Mouse (Mus musculus) hindbrain, embryonic 14.5 days (tissue): ENCODE results near the gene Pgc. TPM values are rescaled to one million over a fixed set of nuclear protein-coding genes. Genes with fewer than 3 reads are reported as not detected.
A peak's percentile ranks its signal among the peaks of the same experiment; 100 is the strongest.

Experiments used
- ATAC-seq: fragments of 200-750 bp; cut with Nextera tagmentation; 2 replicates; pipeline ENCODE4 v1.8.0; 2017; ENCODE audit warnings: moderate number of reproducible peaks, mild to moderate bottlenecking, moderate TSS enrichment, moderate library complexity; ENCODE audit not compliant: low FRiP score
- DNase-seq: peaks from one replicate; pipeline ENCODE4 v3.0.0-alpha.2; 2015; ENCODE audit warnings: low spot score
- H3K27ac ChIP-seq: fragments of 300-500 bp; sonication (generic); 2 replicates; pipeline ENCODE4 v1.5.1; 2014; ENCODE audit warnings: mild to moderate bottlenecking, moderate library complexity
- H3K27me3 ChIP-seq: fragments of 300-500 bp; sonication (generic); 2 replicates; pipeline ENCODE4 v1.6.1; 2014; ENCODE audit warnings: mild to moderate bottlenecking, low read length, mixed read lengths; ENCODE audit not compliant: control insufficient read depth, insufficient read depth
- H3K36me3 ChIP-seq: fragments of 300-500 bp; sonication (generic); replicated peaks from 2 replicates; pipeline ENCODE4 v1.6.1; 2014; ENCODE audit not compliant: control insufficient read depth, insufficient read depth
- H3K4me1 ChIP-seq: fragments of 300-500 bp; sonication (generic); replicated peaks from 2 replicates; pipeline ENCODE4 v1.6.1; 2014; ENCODE audit warnings: antibody characterized with exemption, low read length, mixed read lengths; ENCODE audit not compliant: control insufficient read depth, insufficient read depth
- H3K4me2 ChIP-seq: fragments of 300-500 bp; sonication (generic); replicated peaks from 2 replicates; pipeline ENCODE4 v1.6.1; 2014; ENCODE audit warnings: mild to moderate bottlenecking, moderate library complexity
- H3K4me3 ChIP-seq: fragments of 300-500 bp; sonication (generic); replicated peaks from 2 replicates; pipeline ENCODE4 v1.5.1; 2014; ENCODE audit warnings: mild to moderate bottlenecking, low read length
- H3K9ac ChIP-seq: fragments of 300-500 bp; sonication (generic); 2 replicates; pipeline ENCODE4 v1.6.1; 2014
- H3K9me3 ChIP-seq: fragments of 300-500 bp; sonication (generic); 2 replicates; pipeline ENCODE4 v1.6.1; 2016; ENCODE audit warnings: low read length; ENCODE audit not compliant: control insufficient read depth
- WGBS: fragments of 180-500 bp; shearing (Covaris S2); extraction: QIAGEN DNeasy Blood & Tissue Kit; methylation state at CpG from one replicate; pipeline ENCODE4 v1.1.7; 2014; 5-methylcytosine and 5-hydroxymethylcytosine counted together
- polyA plus RNA-seq: library from polyadenylated mRNA; unstranded; fragments of >200 nt; fragmentation: Nextera tagmentation; extraction: Ambion mirVana; gene quantifications from 2 replicates; pipeline ENCODE4 v1.2.1, GENCODE M21; 2014

The Pgc gene
- polyA plus RNA-seq, 1 experiment from 2014 or later = not detected

- H3K27ac ChIP-seq = no peak overlapping the region
- ATAC-seq (no peak; the same call in 1 of the 2 replicates), DNase-seq (no peak)
- 38% methylated on average over 12 of the region's 13 CpGs for WGBS
- H3K9me3 ChIP-seq = no peaks in the 10 kb centered on the region
- H3K4me1 ChIP-seq = peaks cover 12% of the 10 kb centered on the region
- peak overlapping the region; percentile 80 for H3K4me3 ChIP-seq
- no peaks in the 10 kb centered on the region for H3K27me3 ChIP-seq
- peak overlapping the region; percentile 90 for H3K9ac ChIP-seq
- peak overlapping the region; percentile 55 for H3K4me2 ChIP-seq
- no peaks in the 10 kb centered on the region for H3K36me3 ChIP-seq
These were observed 32.8 kb upstream of the Pgc start for GRCm38 (mm10) chr17:47693671-47694441.

GRCm38 (mm10) chr17:47694442-47694502 is 32.4 kb upstream of the Pgc start, which contains the start of gene Gm21981:
Gene Gm21981 (minus strand): TSS chr17:47694455.
- DNase-seq = no peak
- H3K4me3 ChIP-seq = peak within 1 kb of the TSS; percentile 80
- H3K9me3 ChIP-seq = no peaks in the 10 kb centered on the region
- H3K9ac ChIP-seq = peak within 1 kb of the TSS; percentile 90
- H3K4me1 ChIP-seq = peaks cover 12% of the 10 kb centered on the region
- H3K4me2 ChIP-seq = peak within 1 kb of the TSS; percentile 55
- no peaks in the 10 kb centered on the region for H3K27me3 ChIP-seq
- 0% methylated on average over 3 of the region's 3 CpGs for WGBS
- H3K36me3 ChIP-seq = peaks cover 2% of the 10 kb centered on the region; the same call in 1 of the 2 replicates
- H3K27ac ChIP-seq = peak within 1 kb of the TSS; percentile 82
- no peak for ATAC-seq

- H3K36me3 ChIP-seq = peaks cover 6% of the 10 kb centered on the region
- H3K27ac ChIP-seq = peak within 1 kb of the TSS; percentile 82
- DNase-seq = peak; percentile 95
- no peaks in the 10 kb centered on the region for H3K9me3 ChIP-seq
- no peaks in the 10 kb centered on the region for H3K27me3 ChIP-seq
- under 1% methylated on average over 51 of the region's 82 CpGs for WGBS
- H3K4me1 ChIP-seq = peaks cover 8% of the 10 kb centered on the region
- ATAC-seq = peak; percentile 94
- peak within 1 kb of the TSS; percentile 55 for H3K4me2 ChIP-seq
- H3K9ac ChIP-seq = peak within 1 kb of the TSS; percentile 90
- peak within 1 kb of the TSS; percentile 80 for H3K4me3 ChIP-seq
These were observed 31.9 kb upstream of the Pgc start, which contains the start of gene Prickle4 for GRCm38 (mm10) chr17:47694503-47695336. Gene Prickle4 (minus strand): TSS chr17:47694736.

GRCm38 (mm10) chr17:47695337-47695710 is 31.3 kb upstream of the Pgc start:
- H3K36me3 ChIP-seq = peaks cover 12% of the 10 kb centered on the region
- H3K27ac ChIP-seq = peak overlapping the region; percentile 82
- H3K4me2 ChIP-seq = peak overlapping the region; percentile 55
- WGBS = under 1% methylated on average over 19 of the region's 23 CpGs
- H3K4me1 ChIP-seq = peaks cover 4% of the 10 kb centered on the region; the same call in 1 of the 2 replicates
- H3K27me3 ChIP-seq = no peaks in the 10 kb centered on the region
- no peaks in the 10 kb centered on the region for H3K9me3 ChIP-seq
- peak overlapping the region; percentile 90 for H3K9ac ChIP-seq
- no peak; the same call in 1 of the 2 replicates for ATAC-seq
- DNase-seq = peak; percentile 41
- peak overlapping the region; percentile 80 for H3K4me3 ChIP-seq

- Histone ChIP-seq H3K4me3 (no peak overlapping the region), H3K27ac (no peak overlapping the region), H3K27me3 (no peaks in the 10 kb centered on the region), H3K4me2 (no peak overlapping the region), H3K4me1 (peaks cover 4% of the 10 kb centered on the region; the same call in 1 of the 2 replicates), H3K9ac (no peak overlapping the region), H3K9me3 (no peaks in the 10 kb centered on the region), H3K36me3 (peaks cover 34% of the 10 kb centered on the region)
- ATAC-seq = no peak
- DNase-seq = no peak
- WGBS = 92% methylated on average over 10 of the region's 10 CpGs
These were observed 28.5 kb upstream of the Pgc start for GRCm38 (mm10) chr17:47698156-47698555.

GRCm38 (mm10) chr17:47699055-47699454 is 27.6 kb upstream of the Pgc start:
- Histone ChIP-seq H3K36me3 (peaks cover 38% of the 10 kb centered on the region), H3K4me3 (no peak overlapping the region), H3K27ac (no peak overlapping the region), H3K9ac (no peak overlapping the region), H3K4me1 (peaks cover 4% of the 10 kb centered on the region; the same call in 1 of the 2 replicates), H3K9me3 (no peaks in the 10 kb centered on the region), H3K4me2 (no peak overlapping the region), H3K27me3 (no peaks in the 10 kb centered on the region)
- DNase-seq (no peak), ATAC-seq (no peak)
- 81% methylated on average over 2 of the region's 2 CpGs for WGBS

GRCm38 (mm10) chr17:47701793-47702192 is 24.8 kb upstream of the Pgc start:
- H3K9me3 ChIP-seq = no peaks in the 10 kb centered on the region
- 70% methylated on average over 9 of the region's 9 CpGs for WGBS
- no peak overlapping the region for H3K4me2 ChIP-seq
- no peak overlapping the region for H3K27ac ChIP-seq
- no peaks in the 10 kb centered on the region for H3K4me1 ChIP-seq
- H3K9ac ChIP-seq = no peak overlapping the region
- no peaks in the 10 kb centered on the region for H3K27me3 ChIP-seq
- ATAC-seq = no peak
- peaks cover 46% of the 10 kb centered on the region for H3K36me3 ChIP-seq
- H3K4me3 ChIP-seq = no peak overlapping the region
- DNase-seq = no peak

- Histone ChIP-seq H3K9ac (no peak overlapping the region), H3K27ac (no peak overlapping the region), H3K4me2 (no peak overlapping the region), H3K4me1 (no peaks in the 10 kb centered on the region), H3K36me3 (peaks cover 46% of the 10 kb centered on the region), H3K4me3 (no peak overlapping the region), H3K27me3 (no peaks in the 10 kb centered on the region), H3K9me3 (no peaks in the 10 kb centered on the region)
- 45% methylated on average over 28 of the region's 28 CpGs for WGBS
- ATAC-seq (no peak), DNase-seq (no peak)
These were observed 23.9 kb upstream of the Pgc start for GRCm38 (mm10) chr17:47702548-47703345.

- Histone ChIP-seq H3K27ac (no peak overlapping the region), H3K4me1 (no peaks in the 10 kb centered on the region), H3K4me2 (no peak overlapping the region), H3K36me3 (peaks cover 46% of the 10 kb centered on the region), H3K27me3 (no peaks in the 10 kb centered on the region), H3K9ac (no peak overlapping the region), H3K9me3 (no peaks in the 10 kb centered on the region), H3K4me3 (no peak overlapping the region)
- ATAC-seq (no peak), DNase-seq (no peak)
- WGBS = 40% methylated on average over 20 of the region's 20 CpGs
These were observed 23.1 kb upstream of the Pgc start for GRCm38 (mm10) chr17:47703556-47703955.
